Mouse (Mus musculus) E14TG2a.4 (cell line): Measurements from ENCODE around the gene Oas1f.
"Not testable (repeated sequence)": the region's sequence is repeated elsewhere in the genome, so short reads cannot be mapped to it uniquely, and the experiment has no call there.

Experiments
- H3K27me3 ChIP-seq: 2 replicates; pipeline ENCODE4 v1.6.1; 2014; ENCODE audit warnings: low read length, control low read depth; ENCODE audit not compliant: insufficient read depth
- H3K36me3 ChIP-seq: 2 replicates; pipeline ENCODE4 v1.6.1; 2014; ENCODE audit warnings: low read length, control low read depth; ENCODE audit not compliant: insufficient read depth
- H3K4me1 ChIP-seq: replicated peaks from 2 replicates; pipeline ENCODE4 v1.6.1; 2014; ENCODE audit warnings: low read depth, low read length, control low read depth
- H3K4me3 ChIP-seq: replicated peaks from 2 replicates; pipeline ENCODE4 v1.5.1; 2014; ENCODE audit warnings: mild to moderate bottlenecking, low read length
- H3K9me3 ChIP-seq: 2 replicates; pipeline ENCODE4 v1.6.1; 2014; ENCODE audit warnings: low read length, control low read depth
- CTCF ChIP-seq: conservative IDR thresholded peaks from 2 replicates; pipeline ENCODE4 v1.5.1; 2014; ENCODE audit warnings: low read length
- NANOG ChIP-seq: IDR thresholded peaks from 2 replicates; pipeline ENCODE4 v1.6.1; 2014; ENCODE audit warnings: borderline replicate concordance, low read length, mixed read lengths
- POU5F1 ChIP-seq: IDR thresholded peaks from 2 replicates; pipeline ENCODE4 v1.6.1; 2014; ENCODE audit warnings: low read length, borderline replicate concordance

The Oas1f gene

DNA sequence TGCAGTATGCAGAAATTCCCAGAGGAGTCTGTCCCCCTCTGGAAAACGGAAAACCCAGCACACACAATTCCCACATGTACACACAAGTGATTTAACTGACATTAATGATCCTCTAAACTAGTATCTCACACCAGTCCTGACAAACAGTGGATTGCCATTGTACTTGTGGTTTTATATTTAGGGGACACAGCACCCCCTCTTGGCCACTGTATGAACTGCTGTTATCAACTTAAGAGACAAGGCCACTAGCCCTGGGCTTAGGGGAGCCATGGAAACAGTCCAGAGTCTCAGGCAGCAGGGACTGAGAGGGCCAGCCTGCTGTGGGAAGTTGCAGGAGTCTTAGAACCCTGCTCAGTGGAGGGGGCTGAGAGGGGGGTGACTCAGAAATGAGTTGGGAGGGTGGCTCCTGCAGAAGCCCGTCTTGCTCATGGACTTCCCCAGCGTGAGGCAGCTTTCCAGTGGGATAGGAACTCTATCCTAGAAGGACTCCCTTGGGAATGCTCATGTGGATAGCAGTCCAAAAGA lies 18.2 kb downstream of the Oas1f start:
- peaks cover 46% of the 10 kb centered on the region for H3K27me3 ChIP-seq
- H3K4me1 ChIP-seq: peaks cover 9% of the 10 kb centered on the region; the same call in 1 of the 2 replicates
- H3K36me3 ChIP-seq: no peaks in the 10 kb centered on the region
- no peak overlapping the region for H3K4me3 ChIP-seq
- H3K9me3 ChIP-seq: peaks cover 9% of the 10 kb centered on the region
- TF ChIP-seq NANOG (no peak), POU5F1 (no peak), CTCF (peak; percentile 76)

DNA sequence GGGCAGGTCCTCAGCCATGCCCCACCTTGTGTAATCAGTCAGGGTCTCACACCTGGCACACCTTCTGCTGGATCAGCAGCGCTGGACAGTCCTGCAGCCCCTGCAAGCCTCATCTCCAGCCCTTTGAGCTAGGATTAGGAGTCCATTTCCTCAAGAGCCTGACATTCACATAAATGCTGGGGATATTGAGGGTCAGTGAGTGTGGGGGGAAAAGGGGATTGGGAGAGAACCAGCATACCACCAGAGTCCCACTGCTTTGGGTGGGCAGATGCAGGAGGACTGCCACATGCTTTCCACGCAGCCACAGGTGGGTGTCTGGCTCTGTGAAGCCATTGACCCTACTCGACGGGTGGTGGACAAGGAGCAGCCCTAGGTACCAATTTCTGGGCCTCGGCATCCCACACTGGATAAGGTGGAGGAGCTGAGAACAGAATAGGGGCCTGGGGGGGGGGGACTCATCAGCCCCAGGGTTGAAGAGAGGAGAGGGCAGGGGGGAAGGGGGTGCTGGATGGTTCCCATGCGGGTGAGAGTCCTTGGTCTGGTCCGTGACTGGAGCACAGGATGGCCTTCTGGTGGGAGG lies 22.4 kb downstream of the Oas1f start:
- no peak overlapping the region for H3K4me3 ChIP-seq
- H3K4me1 ChIP-seq: peaks cover 9% of the 10 kb centered on the region; the same call in 1 of the 2 replicates
- TF ChIP-seq CTCF (no peak), POU5F1 (no peak), NANOG (no peak)
- H3K9me3 ChIP-seq: no peaks in the 10 kb centered on the region
- H3K27me3 ChIP-seq: peaks cover 81% of the 10 kb centered on the region
- H3K36me3 ChIP-seq: no peaks in the 10 kb centered on the region

DNA sequence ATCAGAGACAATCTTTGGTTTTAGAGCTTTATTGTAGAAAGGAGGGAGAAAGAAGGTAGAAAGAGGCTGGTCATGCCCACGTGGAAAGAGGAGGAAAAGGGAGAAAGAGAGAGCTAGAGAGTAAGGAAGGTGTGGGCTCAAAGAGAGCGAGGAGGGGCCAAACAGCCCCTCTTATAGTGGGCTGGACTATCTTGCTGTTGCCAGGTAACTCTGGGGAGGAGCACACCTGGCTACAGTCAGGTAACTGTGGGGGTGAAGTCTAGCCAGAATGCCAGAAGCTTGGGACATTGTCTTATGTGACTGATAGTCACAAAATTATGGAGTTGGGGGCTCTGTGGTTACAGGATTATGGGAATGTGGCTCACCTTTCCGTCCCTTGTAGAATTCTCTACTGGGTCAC lies 22.9 kb downstream of the Oas1f start:
- no peak overlapping the region for H3K4me3 ChIP-seq
- no peaks in the 10 kb centered on the region for H3K9me3 ChIP-seq
- TF ChIP-seq CTCF: no peak
- no peak for TF ChIP-seq POU5F1
- no peak; the same call in 1 of the 2 replicates for TF ChIP-seq NANOG
- no peaks in the 10 kb centered on the region for H3K36me3 ChIP-seq
- peaks cover 9% of the 10 kb centered on the region; the same call in 1 of the 2 replicates for H3K4me1 ChIP-seq
- peaks cover 81% of the 10 kb centered on the region for H3K27me3 ChIP-seq

DNA sequence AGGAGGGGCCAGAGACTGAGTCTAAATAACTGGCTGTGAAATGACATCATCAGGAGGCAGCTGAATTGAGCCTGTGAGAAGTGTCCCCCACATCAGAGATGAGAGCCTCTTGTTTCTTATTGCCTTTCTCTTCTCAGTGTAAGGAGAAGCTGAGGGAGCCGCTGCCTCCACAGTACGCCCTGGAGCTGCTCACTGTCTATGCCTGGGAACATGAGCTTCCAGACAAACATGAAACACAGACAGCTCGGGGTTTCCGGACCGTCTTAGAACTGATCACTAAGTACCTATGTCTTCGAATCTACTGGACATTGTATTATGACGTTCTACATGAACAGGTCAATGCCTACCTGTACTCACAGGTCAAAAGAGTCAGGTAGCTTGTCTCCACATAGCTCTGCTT lies 23.6 kb downstream of the Oas1f start:
- TF ChIP-seq POU5F1 (no peak), NANOG (no peak), CTCF (no peak)
- H3K36me3 ChIP-seq: peaks cover 5% of the 10 kb centered on the region; the same call in 1 of the 2 replicates
- peaks cover 81% of the 10 kb centered on the region for H3K27me3 ChIP-seq
- H3K9me3 ChIP-seq: no peaks in the 10 kb centered on the region
- H3K4me1 ChIP-seq: peaks cover 9% of the 10 kb centered on the region; the same call in 1 of the 2 replicates
- no peak overlapping the region for H3K4me3 ChIP-seq

DNA sequence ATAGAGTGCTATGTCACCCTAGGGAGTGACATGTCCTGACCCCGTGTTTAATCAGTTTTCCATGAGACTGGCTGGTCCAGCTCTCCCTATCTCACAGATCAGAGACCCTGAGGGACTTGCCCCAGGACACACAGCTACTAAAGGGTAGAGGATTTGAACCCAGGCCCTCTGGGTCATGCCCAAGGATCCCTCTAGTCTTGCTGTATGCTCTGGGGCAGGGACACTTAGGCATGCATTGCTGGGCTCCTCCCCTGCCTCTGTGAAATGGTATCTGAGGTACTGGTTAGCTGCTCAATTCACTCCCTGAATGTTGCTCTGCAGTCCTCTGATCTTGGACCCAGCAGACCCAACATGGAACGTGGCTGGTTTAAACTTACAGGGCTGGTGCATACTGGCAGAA lies 24.3 kb downstream of the Oas1f start:
- TF ChIP-seq POU5F1 (no peak), NANOG (no peak), CTCF (no peak)
- no peak overlapping the region for H3K4me3 ChIP-seq
- no peaks in the 10 kb centered on the region for H3K9me3 ChIP-seq
- H3K36me3 ChIP-seq: peaks cover 8% of the 10 kb centered on the region
- H3K27me3 ChIP-seq: peaks cover 74% of the 10 kb centered on the region
- H3K4me1 ChIP-seq: peaks cover 9% of the 10 kb centered on the region; the same call in 1 of the 2 replicates

DNA sequence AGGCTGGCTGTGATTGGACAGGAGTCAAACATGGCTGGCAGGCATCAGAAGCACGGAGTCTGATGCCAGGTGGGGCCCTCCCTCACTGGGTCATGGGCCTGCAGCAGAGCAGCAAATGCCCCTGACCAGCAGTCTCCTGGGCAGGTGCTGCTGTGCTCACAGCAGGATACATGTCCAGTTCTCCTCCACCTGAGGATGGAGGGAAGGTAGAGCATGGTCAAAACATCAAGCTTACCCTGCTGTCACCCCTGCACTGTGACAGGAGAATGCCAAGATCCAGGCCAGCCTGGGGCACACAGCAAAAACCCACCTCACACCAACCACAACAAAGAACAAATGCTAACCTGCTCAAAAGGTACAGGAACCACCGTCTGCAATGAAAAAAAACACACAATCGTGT lies 29.7 kb downstream of the Oas1f start:
- Histone ChIP-seq H3K36me3 (peaks cover 37% of the 10 kb centered on the region), H3K27me3 (peaks cover 32% of the 10 kb centered on the region)
- H3K9me3 ChIP-seq, H3K4me1 ChIP-seq, H3K4me3 ChIP-seq: not testable (repeated sequence)

DNA sequence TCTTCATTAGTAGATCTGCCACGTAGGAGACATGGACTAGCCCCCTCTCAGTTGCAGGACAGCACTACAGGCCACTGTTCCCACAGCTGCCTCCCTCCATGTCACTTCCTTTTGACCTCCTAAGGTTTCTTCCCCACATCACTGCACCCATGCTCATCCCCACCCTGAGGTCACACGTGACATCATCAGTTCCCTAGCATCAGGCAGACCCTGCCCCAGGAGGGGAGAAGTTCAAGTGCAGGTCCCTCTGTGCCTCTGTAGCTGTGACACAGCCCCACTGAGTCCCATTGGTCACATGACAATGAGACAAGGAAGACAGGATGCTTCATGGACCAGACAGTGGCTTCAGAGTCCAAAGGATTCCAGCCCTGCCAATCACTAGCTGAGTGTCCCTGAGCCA lies 30.2 kb downstream of the Oas1f start:
- Histone ChIP-seq H3K27me3 (peaks cover 27% of the 10 kb centered on the region), H3K36me3 (peaks cover 42% of the 10 kb centered on the region)
- H3K9me3 ChIP-seq, H3K4me3 ChIP-seq, H3K4me1 ChIP-seq: not testable (repeated sequence)

DNA sequence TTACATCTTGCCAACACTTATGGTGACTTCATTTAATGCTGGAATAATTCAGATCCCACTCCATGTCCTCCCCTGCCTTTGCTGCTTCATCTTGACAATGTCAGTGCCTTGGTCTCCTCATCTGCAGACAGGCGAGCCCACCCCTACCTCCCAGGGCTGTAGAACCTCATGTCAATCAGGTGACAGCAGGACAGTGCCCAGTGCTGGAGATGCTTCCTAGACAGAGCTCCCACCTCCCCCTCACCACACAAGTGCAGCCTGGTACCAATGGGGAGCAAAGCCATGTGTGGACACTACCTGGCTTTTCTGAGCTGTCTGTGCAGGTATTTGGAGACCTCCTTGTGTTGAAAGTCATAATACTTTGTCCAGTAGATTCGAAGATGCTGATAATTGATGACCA lies 31.6 kb downstream of the Oas1f start:
- H3K4me1 ChIP-seq, H3K9me3 ChIP-seq, H3K4me3 ChIP-seq: not testable (repeated sequence)
- peaks cover 14% of the 10 kb centered on the region; the same call in 1 of the 2 replicates for H3K27me3 ChIP-seq
- peaks cover 47% of the 10 kb centered on the region for H3K36me3 ChIP-seq

DNA sequence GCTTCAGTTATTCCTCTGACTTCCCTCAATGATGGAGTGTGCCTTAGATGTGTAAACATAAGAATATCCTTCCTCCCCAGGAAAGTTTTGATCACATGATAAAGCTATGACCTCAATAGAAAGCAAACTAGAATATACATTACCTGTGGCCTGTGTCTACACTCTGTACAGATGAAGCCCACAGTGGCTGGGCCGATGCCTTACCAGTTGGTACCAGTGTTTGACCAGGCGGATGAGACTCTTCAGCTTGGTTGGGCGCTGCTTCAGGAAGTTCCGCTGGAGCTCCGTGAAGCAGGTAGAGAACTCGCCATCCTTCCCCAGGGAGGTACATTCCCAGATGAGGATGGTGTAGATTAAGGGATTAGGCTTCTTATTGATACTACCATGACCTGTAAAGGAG lies 34.5 kb downstream of the Oas1f start:
- peaks cover 38% of the 10 kb centered on the region for H3K36me3 ChIP-seq
- not testable (repeated sequence) for H3K4me3 ChIP-seq, H3K27me3 ChIP-seq, H3K9me3 ChIP-seq, H3K4me1 ChIP-seq

DNA sequence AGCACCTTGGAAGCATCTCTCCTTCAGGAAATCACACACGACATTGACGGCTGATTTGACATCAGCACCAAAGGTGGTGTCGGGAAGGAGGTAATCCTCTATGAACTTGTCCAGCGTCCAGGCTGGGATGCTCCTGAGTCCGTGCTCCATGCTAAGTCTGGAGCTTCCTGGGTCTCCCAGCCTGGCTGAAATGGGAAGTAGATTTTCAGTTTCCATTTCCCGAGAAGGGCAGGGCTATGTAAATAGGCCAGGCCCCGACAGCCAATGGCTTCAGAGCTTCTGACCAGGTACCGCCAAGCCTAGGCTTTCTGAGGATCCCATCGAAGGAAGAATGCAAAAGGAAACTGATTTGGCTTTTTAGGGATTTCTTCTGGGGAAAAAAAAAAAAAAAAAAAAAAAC lies 40.2 kb downstream of the Oas1f start, which contains the start of gene Oas1g:
Gene Oas1g (minus strand): TSS at position 201 of the 400 bp plus-strand sequence.
- not testable (repeated sequence) for H3K27me3 ChIP-seq
- peaks cover 50% of the 10 kb centered on the region for H3K4me1 ChIP-seq
- H3K9me3 ChIP-seq: peaks cover 17% of the 10 kb centered on the region
- H3K4me3 ChIP-seq: peak within 1 kb of the TSS; percentile 60
- peaks cover 28% of the 10 kb centered on the region for H3K36me3 ChIP-seq
